Mouse (Mus musculus) liver, adult 2 months (tissue): Measurements from ENCODE around the gene Col15a1. TPM values are rescaled to one million over a fixed set of nuclear protein-coding genes. Genes with fewer than 3 reads are reported as not detected.

Experiments
- DNase-seq: peaks from one replicate; pipeline ENCODE4 v3.0.0-alpha.2; 2011; ENCODE audit warnings: low read depth, low spot score; ENCODE audit errors: extremely low read depth
- H3K27ac ChIP-seq: fragments of 200-500 bp; replicated peaks from 2 replicates; pipeline ENCODE4 v1.5.1; 2012; ENCODE audit warnings: low read depth, mild to moderate bottlenecking, control low read depth, inconsistent platforms, low read length; ENCODE audit not compliant: insufficient read depth
- H3K27me3 ChIP-seq: fragments of 200-500 bp; 2 replicates; pipeline ENCODE4 v1.6.1; 2012; ENCODE audit warnings: mild to moderate bottlenecking, moderate library complexity, low read length, inconsistent platforms; ENCODE audit not compliant: control insufficient read depth, insufficient read depth
- H3K36me3 ChIP-seq: fragments of 200-500 bp; 2 replicates; pipeline ENCODE4 v1.6.1; 2012; ENCODE audit warnings: low read length, inconsistent platforms; ENCODE audit not compliant: control insufficient read depth, insufficient read depth
- H3K4me1 ChIP-seq: fragments of 200-500 bp; 2 replicates; pipeline ENCODE4 v1.6.1; 2011; ENCODE audit warnings: low read length; ENCODE audit not compliant: control insufficient read depth, insufficient read depth
- H3K4me3 ChIP-seq: fragments of 200-500 bp; 2 replicates; pipeline ENCODE4 v1.5.1; 2011; ENCODE audit warnings: low read depth, mild to moderate bottlenecking, control low read depth, low read length, moderate library complexity; ENCODE audit not compliant: insufficient read depth
- H3K79me2 ChIP-seq: fragments of 200-500 bp; 2 replicates; pipeline ENCODE4 v1.6.1; 2012; ENCODE audit warnings: inconsistent platforms, mild to moderate bottlenecking, low read length, moderate library complexity; ENCODE audit not compliant: control insufficient read depth, insufficient read depth
- H3K9ac ChIP-seq: fragments of 200-500 bp; 2 replicates; pipeline ENCODE4 v1.6.1; 2012; ENCODE audit warnings: low read depth, mild to moderate bottlenecking, control low read depth, inconsistent platforms, low read length
- CTCF ChIP-seq: fragments of 200-500 bp; IDR thresholded peaks from 2 replicates; pipeline ENCODE4 v1.5.1; 2011; ENCODE audit warnings: low read depth, low read length, control low read depth
- POLR2A ChIP-seq: fragments of 200-500 bp; IDR thresholded peaks from 2 replicates; pipeline ENCODE4 v1.6.1; 2011; ENCODE audit warnings: low read length, control low read depth; ENCODE audit not compliant: insufficient read depth; ENCODE audit errors: extremely low read depth
- WGBS: fragments of 180-500 bp; shearing (Covaris S2); methylation state at CpG from one replicate; pipeline ENCODE4 v1.1.7; 2018; 5-methylcytosine and 5-hydroxymethylcytosine counted together
- polyA plus RNA-seq: library from polyadenylated mRNA; depleted of rRNA; stranded (reverse); fragments of >200 nt; gene quantifications from 2 replicates; pipeline ENCODE4 v1.2.3, GENCODE M21; 2012
- total RNA-seq: library from RNA; depleted of rRNA; stranded (reverse); fragments of >200 nt; gene quantifications from 2 replicates; pipeline ENCODE4 v1.2.3, GENCODE M21; 2014

Gene Col15a1
- total and polyA plus RNA-seq, 2 experiments, result 4.9 TPM

DNA sequence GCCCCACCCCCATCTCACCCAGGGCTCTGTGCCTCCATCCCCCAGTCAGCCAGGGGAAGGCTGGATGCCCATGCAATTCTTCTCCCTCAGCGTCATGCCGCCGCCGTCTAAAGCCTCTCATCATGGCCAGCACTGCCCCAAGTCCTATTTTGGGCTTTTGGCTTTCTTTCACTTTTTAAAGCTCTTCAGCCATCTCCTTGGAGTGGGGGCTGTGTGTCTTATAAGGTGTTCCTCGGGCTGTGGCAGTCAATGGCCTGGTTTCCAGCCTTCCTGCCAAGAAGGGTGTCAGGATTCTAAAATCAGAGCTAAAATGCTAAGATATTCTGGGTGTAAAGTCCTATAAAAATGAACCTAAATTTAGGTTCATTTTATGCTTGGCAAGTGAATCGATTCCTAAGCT is 39.6 kb downstream of the Col15a1 start:
- WGBS, result 83% methylated on average over 6 of the region's 6 CpGs
- TF ChIP-seq POLR2A (no peak), CTCF (no peak)
- DNase-seq, result no peak

DNA sequence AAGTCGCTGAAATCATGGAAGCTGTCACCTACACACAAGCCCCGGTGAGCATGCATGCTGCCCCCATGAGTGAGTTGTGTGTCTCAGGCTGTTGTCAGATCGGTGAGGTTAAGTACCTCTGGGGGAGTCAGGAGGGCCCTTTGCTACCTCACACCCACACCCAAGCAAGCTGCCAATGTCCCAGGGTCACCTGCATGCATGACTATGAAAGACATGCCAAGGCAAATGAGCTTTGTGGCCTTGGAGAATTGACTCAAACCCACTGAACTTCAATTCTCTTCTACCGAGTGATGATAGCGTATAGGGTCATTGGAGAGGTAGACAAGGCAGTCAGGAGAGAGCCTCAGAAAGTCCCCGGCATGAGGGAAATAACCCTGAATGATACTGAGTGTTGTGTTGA is 41.2 kb downstream of the Col15a1 start:
- WGBS, result 86% methylated on average over 6 of the region's 6 CpGs
- 0 out of 2 replicates have a peak, but pooled peaks cover 2% of the 10 kb centered on the region for H3K4me1 ChIP-seq
- no peaks in the 10 kb centered on the region for H3K79me2 ChIP-seq
- H3K9ac ChIP-seq, result no peak overlapping the region
- TF ChIP-seq POLR2A (no peak), CTCF (no peak)
- DNase-seq, result no peak
- no peak overlapping the region for H3K27ac ChIP-seq
- H3K4me3 ChIP-seq, result no peak overlapping the region
- H3K27me3 ChIP-seq, result no peaks in the 10 kb centered on the region
- H3K36me3 ChIP-seq, result no peaks in the 10 kb centered on the region

More for the DNA sequence above, 39.6 kb downstream of the Col15a1 start:
- Histone ChIP-seq H3K9ac (no peak overlapping the region), H3K4me1 (peaks cover 5% of the 10 kb centered on the region; the same call in 1 of the 2 replicates), H3K27me3 (no peaks in the 10 kb centered on the region), H3K4me3 (no peak overlapping the region), H3K36me3 (no peaks in the 10 kb centered on the region), H3K79me2 (no peaks in the 10 kb centered on the region), H3K27ac (no peak overlapping the region)

DNA sequence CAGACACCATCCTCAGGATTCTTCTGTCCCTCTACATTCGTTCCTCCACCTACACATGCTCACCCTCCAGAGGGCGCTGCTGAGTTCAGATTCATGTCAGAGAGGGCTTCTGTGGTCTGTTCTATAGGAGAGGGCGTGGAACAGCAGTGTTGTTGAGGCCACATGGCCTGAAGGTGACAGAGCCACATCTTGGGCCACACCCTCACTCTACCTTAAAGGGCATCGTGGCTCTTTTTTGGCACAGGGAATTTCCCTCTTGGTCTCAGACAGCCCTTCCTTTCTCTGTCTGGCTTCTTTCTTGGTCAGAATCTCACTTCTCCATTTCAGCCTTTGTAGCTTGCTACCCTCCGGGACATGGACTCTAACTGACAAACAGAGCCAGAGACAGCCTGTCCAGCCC is 43.1 kb downstream of the Col15a1 start:
- H3K4me3 ChIP-seq, result no peak overlapping the region
- no peak overlapping the region for H3K27ac ChIP-seq
- H3K27me3 ChIP-seq, result no peaks in the 10 kb centered on the region
- H3K4me1 ChIP-seq, result no peaks in the 10 kb centered on the region
- no peak for DNase-seq
- TF ChIP-seq POLR2A, result no peak
- TF ChIP-seq CTCF, result peak; percentile 76
- 52% methylated on average over 5 of the region's 5 CpGs for WGBS
- no peaks in the 10 kb centered on the region for H3K79me2 ChIP-seq
- H3K9ac ChIP-seq, result no peak overlapping the region
- H3K36me3 ChIP-seq, result no peaks in the 10 kb centered on the region

DNA sequence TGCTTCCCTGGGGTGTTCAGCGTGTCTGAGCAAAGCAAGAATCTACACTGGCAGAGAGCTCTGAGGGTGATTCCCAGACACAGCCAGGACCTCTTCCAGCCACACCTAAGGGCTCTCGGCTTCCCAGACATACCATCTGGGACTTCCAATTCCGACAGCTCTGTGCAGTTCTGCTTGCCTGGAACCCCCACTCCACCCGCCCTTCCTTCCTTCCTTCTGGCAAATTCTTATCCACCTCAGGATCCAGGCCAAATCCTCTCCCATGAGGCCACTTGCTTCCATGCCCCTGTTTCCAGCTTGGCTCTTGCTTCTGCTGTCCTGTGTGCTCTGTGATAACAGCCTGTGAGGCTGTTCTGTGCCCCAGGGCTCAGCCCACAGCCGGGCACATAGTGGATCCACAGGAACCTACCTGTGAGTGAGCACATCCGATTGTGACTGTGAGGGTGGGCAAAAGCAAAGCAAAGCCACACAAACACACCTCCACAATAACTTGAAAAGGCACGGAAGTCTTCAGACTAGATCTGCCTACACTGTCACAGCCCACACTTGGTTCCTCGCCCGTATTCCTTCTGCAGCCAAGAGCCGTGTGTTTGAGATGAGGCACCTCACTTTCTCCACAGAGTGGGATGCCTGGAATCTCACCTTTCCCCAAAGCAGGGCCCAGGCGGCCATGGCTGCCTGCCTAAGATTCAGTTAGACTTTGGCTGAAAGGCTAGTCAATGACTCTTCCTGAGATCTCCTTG is 43.9 kb downstream of the Col15a1 start:
- Histone ChIP-seq H3K27ac (no peak overlapping the region), H3K4me3 (no peak overlapping the region), H3K4me1 (no peaks in the 10 kb centered on the region), H3K79me2 (no peaks in the 10 kb centered on the region), H3K27me3 (no peaks in the 10 kb centered on the region), H3K36me3 (no peaks in the 10 kb centered on the region), H3K9ac (no peak overlapping the region)
- TF ChIP-seq POLR2A, result no peak
- TF ChIP-seq CTCF, result no peak
- DNase-seq, result no peak
- 85% methylated on average over 11 of the region's 11 CpGs for WGBS

DNA sequence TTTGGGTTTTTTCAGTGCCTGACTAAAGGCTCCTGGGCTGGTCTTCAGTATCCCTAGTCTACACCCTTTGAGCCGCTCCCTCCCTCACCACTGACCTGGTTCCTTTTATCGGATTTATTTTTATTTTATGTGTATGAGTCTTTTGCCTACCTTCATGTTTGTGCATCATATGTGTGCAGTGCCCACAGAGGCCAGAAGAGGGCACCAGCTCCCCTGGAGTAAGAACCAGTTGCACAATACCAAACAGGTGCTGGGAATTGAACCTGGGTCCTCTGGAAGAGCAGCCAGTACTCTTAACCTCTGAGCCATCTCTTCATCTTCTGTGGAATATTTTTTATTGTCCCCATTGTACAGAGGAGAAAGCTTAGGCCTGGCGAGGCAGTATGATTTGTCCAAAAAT is 44.7 kb downstream of the Col15a1 start:
- no peaks in the 10 kb centered on the region for H3K27me3 ChIP-seq
- no peaks in the 10 kb centered on the region for H3K4me1 ChIP-seq
- H3K79me2 ChIP-seq, result no peaks in the 10 kb centered on the region
- H3K36me3 ChIP-seq, result no peaks in the 10 kb centered on the region
- TF ChIP-seq CTCF (no peak), POLR2A (no peak)
- H3K27ac ChIP-seq, result no peak overlapping the region
- DNase-seq, result no peak
- H3K9ac ChIP-seq, result no peak overlapping the region
- 94% methylated on average over 3 of the region's 3 CpGs for WGBS
- no peak overlapping the region for H3K4me3 ChIP-seq

DNA sequence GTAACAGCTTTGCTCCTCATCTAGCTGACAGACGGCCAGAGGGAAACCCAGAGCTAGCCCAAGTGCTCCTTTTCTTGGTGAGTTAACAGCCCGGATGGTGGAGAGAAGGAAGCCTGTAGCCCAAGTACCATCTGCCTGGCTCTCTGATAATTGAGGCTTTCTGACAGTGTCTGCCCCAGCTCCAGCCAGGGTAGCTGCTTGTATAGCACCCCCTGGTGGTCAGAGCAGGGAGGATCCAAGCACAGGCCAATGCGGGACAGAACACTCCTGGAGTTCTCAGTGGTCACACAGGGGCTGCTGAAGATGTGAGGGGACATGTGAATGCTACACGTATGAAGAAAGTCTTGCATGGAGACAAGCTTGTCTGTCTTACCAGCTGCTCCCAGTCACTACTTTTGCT is 47.7 kb downstream of the Col15a1 start:
- Histone ChIP-seq H3K27me3 (no peaks in the 10 kb centered on the region), H3K9ac (no peak overlapping the region), H3K79me2 (no peaks in the 10 kb centered on the region), H3K36me3 (no peaks in the 10 kb centered on the region), H3K4me1 (peaks cover 9% of the 10 kb centered on the region), H3K27ac (no peak overlapping the region), H3K4me3 (no peak overlapping the region)
- peak; percentile 39 for DNase-seq
- WGBS, result 37% methylated on average over 4 of the region's 4 CpGs
- TF ChIP-seq CTCF (peak; percentile 97), POLR2A (no peak)
